Mouse (Mus musculus) inflammation-experienced regulatory T-cells, adult 6 months (primary cell): ENCODE data around the gene Lrrtm1. TPM values are rescaled to one million over a fixed set of nuclear protein-coding genes. Genes with fewer than 3 reads are reported as not detected.

ENCODE experiments used
- ATAC-seq: one replicate; pipeline ENCODE4 v1.8.0; 2017
- polyA plus RNA-seq, 3 experiments: library from polyadenylated mRNA; unstranded; fragments of 100-300 nt; shearing (Covaris generic); gene quantifications; one replicate each; pipeline ENCODE4 v1.2.1; 2017

The Lrrtm1 gene
- polyA plus RNA-seq = not detected

- ATAC-seq = no peak
These were observed at the start of gene Lrrtm1 for GRCm38 (mm10) chr6:77242601-77243406. Gene Lrrtm1, plus strand, starts transcription at chr6:77242689.

- ATAC-seq = no peak
These were observed 45.8 kb upstream of the Lrrtm1 start for GRCm38 (mm10) chr6:77196650-77197049.

- no peak for ATAC-seq
These were observed 43.1 kb upstream of the Lrrtm1 start for GRCm38 (mm10) chr6:77199375-77199774.

GRCm38 (mm10) chr6:77209183-77209582 lies 33.3 kb upstream of the Lrrtm1 start:
- ATAC-seq = no peak

- ATAC-seq = no peak
These were observed 32.6 kb upstream of the Lrrtm1 start for GRCm38 (mm10) chr6:77209929-77210328.

- ATAC-seq = no peak
These were observed 28.6 kb upstream of the Lrrtm1 start for GRCm38 (mm10) chr6:77213757-77214409.

DNA sequence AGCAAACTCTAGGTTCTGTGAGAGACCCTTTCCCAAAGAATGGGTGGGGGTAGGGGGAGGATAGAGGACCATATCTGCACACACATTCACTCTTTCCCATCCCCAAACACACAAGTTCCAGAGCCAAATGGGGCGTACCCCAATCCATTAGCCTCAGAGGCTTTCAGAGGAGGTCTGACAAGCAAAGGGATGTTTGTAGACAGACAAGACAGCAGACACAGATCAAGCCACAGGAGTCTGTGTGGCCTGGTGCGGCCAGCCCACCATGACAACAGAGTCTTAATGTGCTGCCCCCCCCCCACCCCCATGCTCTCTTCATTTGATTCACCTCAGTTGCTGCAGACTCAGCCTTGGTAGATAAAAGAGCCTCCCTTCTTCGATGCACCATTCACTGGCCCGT lies 27.2 kb upstream of the Lrrtm1 start:
- no peak for ATAC-seq

GRCm38 (mm10) chr6:77218875-77219274 lies 23.6 kb upstream of the Lrrtm1 start:
- ATAC-seq = no peak

- no peak for ATAC-seq
These were observed 21.7 kb upstream of the Lrrtm1 start for GRCm38 (mm10) chr6:77220776-77221175.

DNA sequence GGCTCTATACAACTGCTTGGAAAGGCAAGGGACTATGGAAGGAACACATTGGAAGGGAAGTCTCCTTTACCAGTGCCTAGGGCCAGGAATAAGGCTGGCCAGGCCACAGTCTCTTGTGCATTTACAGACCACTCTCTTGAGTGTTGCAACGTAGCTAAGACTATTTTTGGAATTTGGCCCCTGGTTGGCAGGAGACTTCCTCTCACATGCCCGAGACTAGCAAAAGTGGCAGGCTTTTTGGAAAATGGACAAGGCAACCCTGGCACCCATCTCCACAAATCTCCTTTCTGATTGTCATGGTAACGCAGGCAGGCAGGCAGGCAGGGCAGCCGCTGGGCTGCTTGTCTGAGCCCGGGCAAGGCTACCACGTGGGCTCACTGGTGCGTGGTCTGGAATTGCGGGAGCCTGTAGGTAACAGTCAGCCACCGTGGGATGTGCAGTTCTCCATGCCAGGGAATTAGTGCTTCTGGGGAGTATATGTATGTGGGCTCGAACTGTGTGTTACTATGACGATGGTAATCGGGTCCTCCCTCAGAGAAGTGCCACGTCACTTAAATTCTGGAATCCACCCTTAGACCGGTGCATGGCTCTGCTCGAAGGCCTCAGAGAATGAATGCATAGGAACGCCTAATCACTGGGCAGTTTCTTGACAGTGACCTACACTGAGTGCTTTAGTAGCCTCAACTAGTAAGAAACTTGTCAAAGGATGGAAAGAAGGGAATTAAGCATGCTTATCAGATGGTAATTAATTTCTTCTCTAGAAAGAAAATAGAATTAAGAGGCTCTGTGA lies 19.4 kb upstream of the Lrrtm1 start:
- ATAC-seq = no peak

GRCm38 (mm10) chr6:77240426-77240825 lies 2.1 kb upstream of the Lrrtm1 start:
- no peak for ATAC-seq

- ATAC-seq = no peak
These were observed 1.2 kb downstream of the Lrrtm1 start for GRCm38 (mm10) chr6:77243541-77244231.

GRCm38 (mm10) chr6:77253480-77253879 lies 11.0 kb downstream of the Lrrtm1 start:
- ATAC-seq = no peak

- no peak for ATAC-seq
These were observed 13.9 kb downstream of the Lrrtm1 start for GRCm38 (mm10) chr6:77256348-77256747.

GRCm38 (mm10) chr6:77257358-77258105 lies 15.0 kb downstream of the Lrrtm1 start:
- ATAC-seq = no peak

GRCm38 (mm10) chr6:77265163-77265562 lies 22.7 kb downstream of the Lrrtm1 start:
- ATAC-seq = no peak

DNA sequence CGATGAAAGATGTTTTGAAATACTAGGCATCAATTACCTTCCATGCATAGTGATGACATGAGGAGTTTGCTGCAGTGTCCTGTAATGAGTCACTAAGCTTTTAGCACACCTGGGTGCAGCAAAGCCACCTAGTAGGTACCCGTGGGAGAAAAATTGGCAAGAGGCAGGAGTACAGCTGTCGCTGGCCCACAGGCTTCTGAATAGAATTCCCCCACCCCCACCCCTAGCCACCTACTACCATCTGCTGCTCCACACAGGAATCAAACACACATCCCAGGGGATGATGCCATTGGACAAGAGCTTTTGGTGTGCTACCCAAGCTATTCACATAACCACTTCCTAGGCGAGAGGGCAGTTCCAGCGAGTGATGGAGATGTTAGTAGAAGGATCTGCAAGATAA lies 36.3 kb downstream of the Lrrtm1 start:
- ATAC-seq = no peak

- ATAC-seq = no peak
These were observed 43.8 kb downstream of the Lrrtm1 start for GRCm38 (mm10) chr6:77286317-77286716.

GRCm38 (mm10) chr6:77288402-77288801 lies 45.9 kb downstream of the Lrrtm1 start:
- ATAC-seq = no peak

DNA sequence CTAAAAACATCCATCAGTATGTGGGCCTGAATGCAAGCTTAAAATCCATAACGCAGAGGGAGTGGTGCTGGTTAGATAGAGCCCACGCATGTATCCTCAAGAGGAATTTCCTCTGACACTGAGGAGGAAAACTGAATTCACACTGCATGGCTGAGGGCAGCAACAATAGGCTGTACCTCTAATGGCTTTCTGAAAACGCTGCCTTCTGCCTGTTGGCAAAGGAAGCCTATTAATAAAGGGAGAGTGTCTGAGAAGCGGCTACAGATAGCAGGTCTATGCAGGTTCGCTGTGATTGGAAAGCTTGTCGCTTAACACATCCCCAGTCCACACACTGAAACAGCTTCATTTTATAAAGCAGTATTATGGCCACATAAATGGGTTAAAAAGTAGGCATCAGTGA lies 48.9 kb downstream of the Lrrtm1 start:
- ATAC-seq = no peak

GRCm38 (mm10) chr6:77301305-77301704 lies 58.8 kb downstream of the Lrrtm1 start:
- no peak for ATAC-seq

- no peak for ATAC-seq
These were observed 64.3 kb downstream of the Lrrtm1 start for GRCm38 (mm10) chr6:77306796-77307195.
